Mouse (Mus musculus): ENCODE results near the gene Ctnnd2.

Gene Ctnnd2

GRCm38 (mm10) chr15:30709026-30709753 lies 536.8 kb downstream of the Ctnnd2 start:
- in situ Hi-C loops (cut with MboI, MseI) = no loop called here

DNA sequence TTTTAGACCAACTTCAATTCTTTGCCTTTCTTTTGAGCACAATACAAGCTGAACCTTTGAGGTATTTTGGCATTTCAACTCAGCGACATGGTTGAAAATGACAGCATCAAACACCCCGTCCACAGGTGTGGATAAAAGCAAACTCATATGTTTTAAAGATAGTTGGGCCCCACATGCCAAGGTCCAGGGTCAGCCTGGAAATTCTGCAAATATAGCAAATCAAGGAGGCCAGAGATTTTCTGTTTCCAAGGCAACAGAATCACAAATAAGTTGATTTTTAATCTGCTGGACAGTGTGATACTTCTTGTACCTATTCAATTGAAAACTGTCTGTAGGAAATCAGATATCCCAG lies 537.3 kb downstream of the Ctnnd2 start:
- in situ Hi-C loops (cut with MboI, MseI) = no loop called here

GRCm38 (mm10) chr15:30714823-30715222 lies 542.4 kb downstream of the Ctnnd2 start:
- in situ Hi-C loops (cut with MboI, MseI) = no loop called here

DNA sequence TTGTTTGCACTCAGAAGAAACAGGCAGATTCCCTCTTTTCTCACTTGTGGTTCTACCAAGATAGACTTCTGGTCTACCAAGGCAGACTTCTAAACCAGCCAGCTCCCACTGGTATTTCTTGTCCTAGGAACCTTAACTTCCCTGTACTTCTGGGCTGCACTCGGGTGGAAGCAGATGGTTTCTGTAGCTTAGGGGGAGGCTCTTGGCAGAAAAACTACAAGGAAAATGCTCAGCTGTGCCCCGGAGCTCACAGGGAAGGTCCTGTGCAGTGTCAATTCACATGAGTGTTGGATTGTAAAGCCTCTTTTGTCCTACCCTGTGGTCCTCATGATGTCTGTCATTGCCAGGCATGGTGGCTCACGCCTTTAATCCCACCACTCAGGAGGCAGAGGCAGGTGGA lies 546.4 kb downstream of the Ctnnd2 start:
- in situ Hi-C loops (cut with MboI, MseI) = no loop called here

DNA sequence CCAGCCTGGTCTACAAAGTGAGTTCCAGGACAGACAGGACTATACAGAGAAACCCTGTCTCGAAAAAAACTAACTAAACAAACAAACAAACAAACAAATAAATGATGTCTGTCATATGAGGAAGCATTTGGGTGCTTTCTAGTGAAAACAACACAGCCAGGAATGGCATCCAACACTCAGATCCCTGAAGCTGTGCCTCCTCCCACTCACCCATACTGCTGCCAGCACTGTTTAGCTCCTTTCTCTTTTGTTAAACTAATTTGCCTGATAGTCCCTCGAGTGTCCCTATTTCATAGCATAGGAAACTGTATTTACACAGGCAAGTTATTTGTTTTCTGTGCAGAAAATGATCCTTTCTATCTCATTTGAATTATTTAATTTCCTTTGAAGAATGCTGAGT lies 546.8 kb downstream of the Ctnnd2 start:
- in situ Hi-C loops (cut with MboI, MseI) = no loop called here

- in situ Hi-C loops (cut with MboI, MseI) = no loop called here
Observed at GRCm38 (mm10) chr15:30721098-30721497, 548.7 kb downstream of the Ctnnd2 start.

GRCm38 (mm10) chr15:30726066-30726465 lies 553.7 kb downstream of the Ctnnd2 start:
- in situ Hi-C loops (cut with MboI, MseI) = loop anchor here (25.0 kb wide), 1 partner anchor 714 kb away; no protein-coding TSS in a partner anchor

- in situ Hi-C loops (cut with MboI, MseI) = loop anchor here (5.0 to 25.0 kb wide), 2 partner anchors 301 to 726 kb away; no protein-coding TSS in a partner anchor
Observed at GRCm38 (mm10) chr15:30738178-30738577, 565.8 kb downstream of the Ctnnd2 start.

GRCm38 (mm10) chr15:30740728-30741127 lies 568.3 kb downstream of the Ctnnd2 start:
- in situ Hi-C loops (cut with MboI, MseI) = loop anchor here (10.0 to 25.0 kb wide), 2 partner anchors 446 to 728 kb away; no protein-coding TSS in a partner anchor

DNA sequence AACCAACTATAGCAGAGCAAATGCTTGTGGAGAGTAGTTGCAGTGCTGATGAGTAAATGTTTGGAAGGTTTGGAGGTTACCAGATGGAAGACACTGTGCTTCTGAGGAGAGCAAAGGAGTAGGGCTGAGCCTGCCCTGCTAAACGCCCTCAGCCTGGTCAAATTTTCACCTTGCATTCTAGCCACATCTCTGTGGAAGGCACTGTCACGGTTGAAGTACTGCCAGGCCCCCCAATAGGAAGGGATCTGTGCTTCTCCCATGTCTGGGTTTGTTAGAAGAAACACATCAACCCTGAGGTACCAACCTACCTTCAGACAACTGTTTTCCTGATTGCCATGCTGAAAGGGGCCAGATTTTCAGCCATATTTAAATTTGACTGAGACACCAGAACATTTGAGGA lies 585.6 kb downstream of the Ctnnd2 start:
- in situ Hi-C loops (cut with MboI, MseI) = no loop called here

DNA sequence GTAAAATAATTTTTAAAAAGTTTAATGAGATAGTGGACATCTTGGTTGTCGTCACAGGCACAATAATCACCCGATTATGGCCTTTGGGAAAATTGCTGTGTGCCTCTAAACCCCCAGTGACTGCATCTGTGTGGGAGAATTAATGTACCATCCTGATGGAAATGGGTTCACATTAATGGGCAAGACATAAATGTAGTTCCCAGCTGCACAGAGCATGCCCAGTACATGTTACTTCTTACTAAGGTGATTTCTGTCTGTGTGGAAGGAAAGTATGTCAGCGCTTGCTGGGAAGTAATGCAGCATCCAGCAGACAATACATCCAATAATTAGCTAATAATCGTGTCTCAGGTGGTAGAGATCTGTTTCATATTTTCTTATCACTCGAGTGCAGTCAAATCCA lies 589.8 kb downstream of the Ctnnd2 start:
- in situ Hi-C loops (cut with MboI, MseI) = no loop called here

- in situ Hi-C loops (cut with MboI, MseI) = no loop called here
Observed at GRCm38 (mm10) chr15:30762695-30763285, 590.4 kb downstream of the Ctnnd2 start.

- in situ Hi-C loops (cut with MboI, MseI) = no loop called here
Observed at GRCm38 (mm10) chr15:30776931-30777330, 604.5 kb downstream of the Ctnnd2 start.

DNA sequence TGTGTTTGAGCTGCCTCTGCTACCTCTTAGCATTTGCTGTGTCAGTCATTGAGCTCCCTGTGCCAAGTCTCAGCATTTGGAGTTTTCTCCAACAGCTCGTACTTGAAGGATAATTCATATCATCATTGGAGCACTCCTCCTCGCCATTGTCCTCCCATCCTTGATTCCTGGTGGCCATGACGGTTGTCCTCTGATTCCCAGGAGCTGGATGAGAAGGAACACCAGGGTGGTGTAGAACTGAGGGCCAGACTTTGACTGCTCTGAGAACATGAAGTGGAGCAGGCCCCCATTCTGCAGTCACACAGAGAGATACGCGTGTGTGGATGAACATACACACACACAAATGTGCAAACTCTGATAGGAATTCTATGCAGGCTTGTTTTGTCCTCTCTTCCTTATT lies 605.4 kb downstream of the Ctnnd2 start:
- in situ Hi-C loops (cut with MboI, MseI) = no loop called here

- in situ Hi-C loops (cut with MboI, MseI) = loop anchor here (10.0 kb wide), 1 partner anchor 985 kb away; no protein-coding TSS in a partner anchor
Observed at GRCm38 (mm10) chr15:30779903-30780302, 607.5 kb downstream of the Ctnnd2 start.

GRCm38 (mm10) chr15:30780977-30781376 lies 608.6 kb downstream of the Ctnnd2 start:
- in situ Hi-C loops (cut with MboI, MseI) = loop anchor here (10.0 kb wide), 1 partner anchor 984 kb away; no protein-coding TSS in a partner anchor

DNA sequence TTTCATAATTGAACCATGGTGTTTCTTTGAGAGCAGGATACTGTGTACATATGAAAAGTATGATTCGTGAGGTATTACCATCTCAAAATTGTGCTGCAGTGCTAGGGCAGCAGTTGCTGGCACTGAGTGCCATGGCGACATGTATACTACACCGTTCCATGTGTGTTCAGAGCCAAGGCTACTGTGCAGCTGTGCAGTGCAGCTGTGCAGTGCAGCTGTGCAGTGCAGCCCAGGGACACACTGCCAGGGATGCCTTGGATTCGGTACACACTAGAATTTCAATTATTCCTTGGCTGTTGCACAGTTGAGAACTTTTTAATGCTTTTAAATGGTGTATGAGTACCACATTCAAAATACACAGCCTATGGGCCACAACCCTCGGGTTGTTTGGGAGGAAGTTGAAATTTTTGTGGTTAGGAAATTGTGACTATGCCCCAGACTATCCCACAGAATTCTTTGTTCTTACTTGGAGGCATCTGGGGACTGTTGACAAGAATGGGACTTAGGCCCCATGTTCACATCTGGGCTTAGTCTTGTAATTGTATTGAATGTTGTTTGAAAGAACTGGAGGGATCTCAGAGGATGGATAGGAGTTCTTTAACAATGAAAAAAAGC lies 613.4 kb downstream of the Ctnnd2 start:
- in situ Hi-C loops (cut with MboI, MseI) = loop anchor here (10.0 kb wide), 1 partner anchor 979 kb away; no protein-coding TSS in a partner anchor

- in situ Hi-C loops (cut with MboI, MseI) = no loop called here
Observed at GRCm38 (mm10) chr15:30793260-30793659, 620.9 kb downstream of the Ctnnd2 start.

DNA sequence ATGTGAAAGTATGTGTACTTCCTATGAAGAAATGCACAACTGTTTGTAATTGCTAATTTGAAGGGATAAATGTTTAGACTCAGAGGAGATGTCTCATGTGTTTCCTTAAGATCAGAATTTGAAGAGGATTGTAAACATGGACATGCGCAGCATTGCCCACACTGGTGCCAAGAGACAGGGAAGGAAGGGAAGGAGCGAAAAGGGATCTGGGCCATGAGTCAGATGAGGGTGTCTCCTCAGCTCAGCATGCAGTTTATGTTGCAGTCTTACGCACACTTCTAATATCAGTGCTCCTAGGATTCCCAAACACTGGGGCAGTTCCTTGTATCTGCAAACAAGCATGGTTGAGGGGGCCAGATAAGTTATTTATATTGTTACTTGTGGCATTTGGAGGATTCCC lies 623.3 kb downstream of the Ctnnd2 start:
- in situ Hi-C loops (cut with MboI, MseI) = no loop called here

DNA sequence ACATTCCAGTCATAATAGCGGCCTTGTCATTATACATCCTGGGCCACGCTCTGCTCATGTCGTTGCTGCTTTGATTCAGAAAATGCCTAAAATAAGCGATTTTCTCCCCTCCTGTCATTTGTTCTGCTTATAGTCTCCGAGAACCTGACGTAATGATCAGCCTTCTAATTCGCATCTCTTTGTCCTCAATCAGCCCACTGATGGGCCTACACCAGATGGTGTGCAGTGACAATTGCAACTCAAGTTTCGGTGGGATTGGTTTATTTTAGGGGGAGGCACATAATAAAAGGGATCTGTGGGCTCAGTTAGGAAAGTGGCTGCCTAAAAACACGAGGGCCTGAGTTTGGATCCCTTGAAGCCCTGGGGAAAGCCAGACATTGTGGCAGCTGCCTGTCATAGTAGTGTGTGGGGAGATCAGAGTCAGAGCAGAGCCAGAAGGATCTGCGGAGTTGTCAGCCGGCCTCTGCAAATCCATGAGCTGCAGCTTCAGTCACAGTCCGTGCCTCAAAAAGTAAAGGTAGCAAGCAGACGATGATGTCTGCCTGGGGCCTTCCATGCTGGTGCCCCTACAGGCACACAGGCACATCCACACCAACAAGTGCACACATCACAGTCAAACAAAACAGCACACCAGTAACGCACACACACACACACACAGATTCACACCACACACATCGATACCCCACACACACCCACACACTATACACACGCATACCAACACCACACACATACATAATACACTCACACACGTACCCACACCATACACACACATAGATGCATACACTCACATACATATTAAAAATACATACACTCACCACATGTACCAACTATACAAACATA lies 655.3 kb downstream of the Ctnnd2 start:
- in situ Hi-C loops (cut with MboI, MseI) = no loop called here

GRCm38 (mm10) chr15:30857277-30858176 lies 685.1 kb downstream of the Ctnnd2 start:
- in situ Hi-C loops (cut with MboI, MseI) = no loop called here

All from regulatory T cell (primary cell).